Mouse (Mus musculus) myocyte (in vitro differentiated cells): ENCODE data around the gene Glis3. TPM values are rescaled to one million over a fixed set of nuclear protein-coding genes. Genes with fewer than 3 reads are reported as not detected.
A peak's percentile ranks its signal among the peaks of the same experiment; 100 is the strongest.

ENCODE experiments used
- H3K27me3 ChIP-seq: one replicate; pipeline ENCODE4 v1.6.1; 2011; ENCODE audit not compliant: control insufficient read depth, insufficient read depth, insufficient read length
- H3K36me3 ChIP-seq: one replicate; pipeline ENCODE4 v1.6.1; 2011; ENCODE audit not compliant: control insufficient read depth, insufficient read depth
- H3K4me2 ChIP-seq: one replicate; pipeline ENCODE4 v1.6.1; 2011; ENCODE audit warnings: low read depth, control low read depth
- H3K4me3 ChIP-seq: one replicate; pipeline ENCODE4 v1.5.1; 2011; ENCODE audit warnings: mild to moderate bottlenecking, control low read depth, moderate library complexity
- H3K79me2 ChIP-seq: one replicate; pipeline ENCODE4 v1.6.1; 2011; ENCODE audit not compliant: control insufficient read depth, insufficient read depth
- H3ac ChIP-seq: one replicate; pipeline ENCODE4 v1.6.1; 2011; ENCODE audit not compliant: control insufficient read depth, insufficient read length
- CEBPB ChIP-seq: IDR thresholded peaks from 2 replicates; pipeline ENCODE4 v1.6.1; 2011; ENCODE audit warnings: mild to moderate bottlenecking, moderate library complexity; ENCODE audit not compliant: poor library complexity, insufficient read depth, severe bottlenecking
- E2F4 ChIP-seq: IDR thresholded peaks from one replicate; pipeline ENCODE4 v1.6.1; 2011; ENCODE audit warnings: mild to moderate bottlenecking, control low read depth, moderate library complexity; ENCODE audit not compliant: insufficient read depth
- MAX ChIP-seq: IDR thresholded peaks from one replicate; pipeline ENCODE4 v1.6.1; 2011; ENCODE audit warnings: low read depth, mild to moderate bottlenecking, control low read depth
- MYOD1 ChIP-seq, 3 experiments: IDR thresholded peaks; one replicate each; pipeline ENCODE4 v1.6.1; 2011; ENCODE audit warnings: control low read depth in 2 of 3, low read depth in 2 of 3, mild to moderate bottlenecking in 2 of 3, moderate library complexity in 1 of 3; ENCODE audit not compliant: insufficient read length in 2 of 3, control insufficient read depth in 1 of 3
- MYOG ChIP-seq, 3 experiments: IDR thresholded peaks; one replicate each; pipeline ENCODE4 v1.6.1; 2011; ENCODE audit warnings: control low read depth in 2 of 3, low read depth in 2 of 3, mild to moderate bottlenecking in 2 of 3; ENCODE audit not compliant: insufficient read length in 2 of 3, control insufficient read depth in 1 of 3, insufficient read depth in 1 of 3
- POLR2A ChIP-seq: IDR thresholded peaks from one replicate; pipeline ENCODE4 v1.6.1; 2011; ENCODE audit warnings: low read depth, mild to moderate bottlenecking, control low read depth, moderate library complexity; ENCODE audit not compliant: insufficient read length
- POLR2AphosphoS2 ChIP-seq: IDR thresholded peaks from one replicate; pipeline ENCODE4 v1.6.1; 2011; ENCODE audit warnings: low read depth, control low read depth; ENCODE audit not compliant: insufficient read length
- REST ChIP-seq: IDR thresholded peaks from one replicate; pipeline ENCODE4 v1.6.1; 2011; ENCODE audit warnings: mild to moderate bottlenecking, control low read depth, moderate library complexity; ENCODE audit not compliant: insufficient read depth, insufficient read length
- SRF ChIP-seq: IDR thresholded peaks from one replicate; pipeline ENCODE4 v1.6.1; 2011; ENCODE audit warnings: low read depth; ENCODE audit not compliant: control insufficient read depth, insufficient read length
- TCF12 ChIP-seq: IDR thresholded peaks from one replicate; pipeline ENCODE4 v1.6.1; 2011; ENCODE audit warnings: mild to moderate bottlenecking, control low read depth; ENCODE audit not compliant: poor library complexity, insufficient read depth, severe bottlenecking
- TCF3 ChIP-seq: IDR thresholded peaks from one replicate; pipeline ENCODE4 v1.6.1; 2011; ENCODE audit warnings: low read depth, control low read depth; ENCODE audit not compliant: insufficient read length
- USF1 ChIP-seq: IDR thresholded peaks from one replicate; pipeline ENCODE4 v1.6.1; 2011; ENCODE audit warnings: low read depth, mild to moderate bottlenecking, control low read depth, moderate library complexity
- polyA plus RNA-seq: library from polyadenylated mRNA; unstranded; fragments of >200 nt; fragmentation: generic; extraction: Trizol; gene quantifications from one replicate; pipeline ENCODE4 v1.2.1, GENCODE M21; 2012; ENCODE audit warnings: missing spikeins

The Glis3 gene
- polyA plus RNA-seq, 1 experiment = 0.79 TPM

DNA sequence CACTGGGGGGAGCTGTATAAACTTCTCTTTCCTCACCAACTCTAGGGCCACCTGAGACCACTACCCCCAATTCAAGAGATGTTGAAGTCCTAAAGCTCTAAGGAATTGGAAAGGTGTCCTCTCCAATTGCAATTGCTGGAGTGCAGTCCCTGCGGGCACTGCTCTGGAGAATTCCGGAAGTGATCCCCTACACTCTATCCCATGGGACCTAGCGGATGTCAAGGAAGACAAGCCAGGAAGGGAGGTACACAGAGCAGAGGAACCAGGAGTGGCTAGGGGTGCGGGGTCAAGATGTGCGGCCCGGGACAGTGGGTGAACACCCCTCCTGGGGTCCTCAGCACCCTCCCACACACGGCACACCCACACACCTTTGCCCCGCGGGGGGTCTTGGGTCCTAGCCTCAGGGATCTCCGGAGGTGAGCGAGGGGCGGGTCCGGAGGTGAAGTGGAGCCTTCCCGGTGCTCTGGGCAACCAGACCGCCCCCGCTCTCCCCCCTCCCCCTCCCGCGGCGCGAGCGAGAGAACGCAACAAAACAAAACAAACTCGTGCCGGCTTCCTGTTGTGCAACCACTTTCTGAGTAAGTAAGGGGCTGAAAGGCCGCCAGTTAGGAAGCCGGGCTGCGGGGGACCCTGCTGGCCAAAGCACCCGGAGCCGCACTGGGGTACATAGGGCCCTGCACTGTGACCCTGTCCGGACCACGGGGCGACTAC lies 2.0 kb downstream of the Glis3 start:
- Histone ChIP-seq H3K27me3 (no peaks in the 10 kb centered on the region), H3ac (no peak overlapping the region), H3K36me3 (no peaks in the 10 kb centered on the region), H3K4me3 (peak overlapping the region; percentile 57), H3K4me2 (peak overlapping the region; percentile 99), H3K79me2 (no peaks in the 10 kb centered on the region)
- peak; percentile 74 for TF ChIP-seq CEBPB
- no peak for TF ChIP-seq MAX
- no peak for TF ChIP-seq TCF3

DNA sequence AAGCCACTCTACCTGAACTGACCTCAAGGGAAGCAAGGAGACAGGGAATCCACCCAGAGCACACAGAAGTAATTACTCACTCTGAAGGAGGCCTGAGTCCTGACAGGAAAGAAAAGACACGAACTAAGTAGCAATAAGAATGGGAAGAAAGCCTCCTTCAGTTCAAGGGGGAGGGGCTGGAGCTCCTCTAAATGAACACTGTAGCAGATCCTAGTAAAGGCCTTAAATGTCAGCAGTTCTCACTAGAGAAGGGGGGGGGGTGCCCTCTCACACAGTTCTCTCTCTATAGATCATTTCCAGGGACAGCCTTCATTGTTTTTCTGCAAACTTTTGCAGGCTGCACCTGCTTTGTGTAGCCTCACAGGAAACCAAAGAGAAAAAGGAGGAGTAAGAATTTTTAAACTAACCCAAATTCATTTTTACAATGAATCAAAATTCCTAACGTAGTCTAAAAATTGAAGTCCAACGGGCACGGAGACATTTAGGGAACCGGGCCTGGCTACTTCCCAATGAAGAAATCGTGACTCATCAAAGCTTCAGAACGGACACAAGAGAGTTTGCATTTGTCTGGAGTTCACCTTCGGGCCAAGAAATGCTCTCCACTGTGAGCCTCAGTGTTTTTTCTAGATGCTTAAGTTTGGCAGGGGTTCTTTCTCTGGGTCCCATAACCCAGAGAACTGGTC lies 2.7 kb downstream of the Glis3 start:
- no peak for TF ChIP-seq TCF3
- TF ChIP-seq MYOG (IDR thresholded peaks at IDR 0.05; ENCODE audit: control insufficient read depth in 1 of 3, insufficient read depth in 1 of 3, insufficient read length in 2 of 3, low read depth in 2 of 3) = no peak
- no peak for TF ChIP-seq REST
- no peak for TF ChIP-seq POLR2A
- TF ChIP-seq SRF = no peak
- no peak for TF ChIP-seq CEBPB
- TF ChIP-seq MYOD1 (IDR thresholded peaks at IDR 0.05; ENCODE audit: control insufficient read depth in 1 of 3, insufficient read length in 2 of 3, low read depth in 2 of 3) = no peak
- TF ChIP-seq MAX = no peak
- no peak for TF ChIP-seq E2F4
- TF ChIP-seq TCF12 = no peak
- TF ChIP-seq POLR2AphosphoS2 = no peak
- TF ChIP-seq USF1 = no peak
- Histone ChIP-seq H3K27me3 (no peaks in the 10 kb centered on the region), H3K79me2 (no peaks in the 10 kb centered on the region), H3K36me3 (no peaks in the 10 kb centered on the region), H3ac (no peak overlapping the region), H3K4me2 (peak overlapping the region; percentile 99), H3K4me3 (peak overlapping the region; percentile 57)

DNA sequence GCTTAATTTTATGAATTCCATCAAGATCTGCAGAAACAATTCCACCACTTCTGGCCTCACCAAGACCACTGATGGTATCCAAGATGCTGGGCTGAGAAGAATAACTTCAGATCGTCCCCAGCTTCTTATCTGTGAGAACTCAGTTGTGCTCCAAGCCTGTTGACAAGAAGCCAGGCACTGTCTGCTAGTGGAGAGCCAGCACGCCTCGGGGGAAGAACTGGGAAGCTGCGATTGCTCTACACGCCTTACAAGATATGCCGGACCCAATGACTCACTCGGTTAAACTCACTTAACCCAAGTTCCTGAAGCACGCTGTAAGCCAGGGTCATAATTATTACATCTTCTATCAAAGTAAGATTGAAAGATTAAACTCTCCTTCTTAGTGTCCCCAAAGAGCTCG lies 16.1 kb downstream of the Glis3 start:
- Histone ChIP-seq H3K27me3 (no peaks in the 10 kb centered on the region), H3K4me3 (no peak overlapping the region), H3K36me3 (no peaks in the 10 kb centered on the region), H3K79me2 (no peaks in the 10 kb centered on the region), H3K4me2 (no peak overlapping the region), H3ac (no peak overlapping the region)
- TF ChIP-seq SRF = no peak
- TF ChIP-seq TCF12 = no peak
- no peak for TF ChIP-seq MYOG (IDR thresholded peaks at IDR 0.05; ENCODE audit: control insufficient read depth in 1 of 3, insufficient read depth in 1 of 3, insufficient read length in 2 of 3, low read depth in 2 of 3)
- no peak for TF ChIP-seq E2F4
- TF ChIP-seq CEBPB = no peak
- no peak for TF ChIP-seq POLR2AphosphoS2
- no peak for TF ChIP-seq MAX
- no peak for TF ChIP-seq POLR2A
- no peak for TF ChIP-seq TCF3
- no peak for TF ChIP-seq USF1

DNA sequence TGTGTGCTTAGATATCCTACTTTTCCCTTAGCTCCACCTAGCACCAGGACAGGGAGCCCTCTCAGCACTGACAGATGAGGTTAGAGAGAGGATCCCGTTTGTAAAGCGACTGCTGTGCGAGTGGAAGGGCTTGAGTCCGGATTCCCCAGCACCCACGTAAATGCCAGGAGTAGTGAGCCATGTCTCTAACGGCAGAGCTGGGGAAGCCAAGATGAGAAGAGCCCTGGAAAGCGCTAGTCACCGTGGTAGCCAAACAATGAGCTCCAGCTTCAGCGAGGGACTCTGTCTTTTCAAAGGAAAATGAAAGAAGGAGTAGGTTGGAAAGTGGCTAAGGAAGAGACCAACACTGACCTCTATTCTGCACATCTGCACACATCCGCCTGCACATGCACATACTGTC lies 16.7 kb downstream of the Glis3 start:
- TF ChIP-seq MYOG (IDR thresholded peaks at IDR 0.05; ENCODE audit: control insufficient read depth in 1 of 3, insufficient read depth in 1 of 3, insufficient read length in 2 of 3, low read depth in 2 of 3) (no peak), REST (no peak), MAX (no peak), USF1 (no peak), TCF12 (no peak), POLR2A (no peak)
- Histone ChIP-seq H3K4me3 (no peak overlapping the region), H3K27me3 (no peaks in the 10 kb centered on the region), H3K79me2 (no peaks in the 10 kb centered on the region), H3ac (no peak overlapping the region), H3K4me2 (no peak overlapping the region), H3K36me3 (no peaks in the 10 kb centered on the region)

DNA sequence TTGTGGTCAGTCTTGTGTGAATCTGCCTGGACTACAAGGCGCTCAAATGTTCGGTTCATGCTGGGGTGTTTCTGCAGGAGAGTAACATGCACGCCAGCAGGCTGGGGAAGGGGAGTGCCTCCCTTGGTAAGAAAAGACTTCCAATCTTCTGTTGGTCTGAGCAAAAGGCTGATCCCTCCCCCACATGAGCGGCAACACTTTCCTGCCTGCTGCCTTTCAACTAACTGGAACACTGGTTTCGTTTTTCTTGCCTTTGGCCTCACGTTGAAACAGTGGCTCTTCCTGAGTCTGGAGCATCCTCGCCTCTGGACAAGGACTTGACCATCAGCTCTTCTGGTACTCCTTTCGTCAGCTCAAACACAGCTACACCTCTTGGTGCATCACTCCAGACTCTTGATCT lies 17.4 kb downstream of the Glis3 start:
- no peaks in the 10 kb centered on the region for H3K79me2 ChIP-seq
- H3K36me3 ChIP-seq = no peaks in the 10 kb centered on the region
- no peak for TF ChIP-seq MYOG (IDR thresholded peaks at IDR 0.05; ENCODE audit: control insufficient read depth in 1 of 3, insufficient read depth in 1 of 3, insufficient read length in 2 of 3, low read depth in 2 of 3)
- TF ChIP-seq POLR2AphosphoS2 = no peak
- TF ChIP-seq SRF = no peak
- no peak for TF ChIP-seq REST
- TF ChIP-seq USF1 = no peak
- TF ChIP-seq E2F4 = no peak
- TF ChIP-seq TCF12 = no peak
- TF ChIP-seq POLR2A = no peak
- no peak for TF ChIP-seq CEBPB
- no peak for TF ChIP-seq TCF3
- no peak for TF ChIP-seq MAX
- no peak for TF ChIP-seq MYOD1 (IDR thresholded peaks at IDR 0.05; ENCODE audit: control insufficient read depth in 1 of 3, insufficient read length in 2 of 3, low read depth in 2 of 3)
- H3K4me3 ChIP-seq = no peak overlapping the region
- no peaks in the 10 kb centered on the region for H3K27me3 ChIP-seq
- no peak overlapping the region for H3ac ChIP-seq
- H3K4me2 ChIP-seq = no peak overlapping the region
